Mouse (Mus musculus): ENCODE data around the gene Fbxl17.

Fbxl17 gene

GRCm38 (mm10) chr17:63207714-63208113, 292.1 kb downstream of the Fbxl17 start:
- DNase-seq = no peak

- DNase-seq = no peak
Measured at GRCm38 (mm10) chr17:63205316-63205715, 294.5 kb downstream of the Fbxl17 start.

GRCm38 (mm10) chr17:63203582-63204190, 296.1 kb downstream of the Fbxl17 start:
- no peak for DNase-seq

- DNase-seq = no peak
Measured at GRCm38 (mm10) chr17:63198703-63199102, 301.1 kb downstream of the Fbxl17 start.

- no peak for DNase-seq
Measured at GRCm38 (mm10) chr17:63195496-63195895, 304.3 kb downstream of the Fbxl17 start.

GRCm38 (mm10) chr17:63193196-63193595, 306.6 kb downstream of the Fbxl17 start:
- DNase-seq = no peak

- no peak for DNase-seq
Measured at GRCm38 (mm10) chr17:63191345-63191744, 308.5 kb downstream of the Fbxl17 start.

GRCm38 (mm10) chr17:63189274-63189673, 310.5 kb downstream of the Fbxl17 start:
- DNase-seq = no peak

GRCm38 (mm10) chr17:63185531-63185930, 314.3 kb downstream of the Fbxl17 start:
- no peak for DNase-seq

GRCm38 (mm10) chr17:63184844-63185504, 314.8 kb downstream of the Fbxl17 start:
- no peak for DNase-seq

- DNase-seq = no peak
Measured at GRCm38 (mm10) chr17:63183431-63183830, 316.4 kb downstream of the Fbxl17 start.

GRCm38 (mm10) chr17:63181661-63182060, 318.2 kb downstream of the Fbxl17 start:
- no peak for DNase-seq

GRCm38 (mm10) chr17:63180042-63180441, 319.8 kb downstream of the Fbxl17 start:
- DNase-seq = no peak

- DNase-seq = no peak
Measured at GRCm38 (mm10) chr17:63178331-63178730, 321.5 kb downstream of the Fbxl17 start.

GRCm38 (mm10) chr17:63176411-63176810, 323.4 kb downstream of the Fbxl17 start:
- DNase-seq = no peak

GRCm38 (mm10) chr17:63172697-63173096, 327.1 kb downstream of the Fbxl17 start:
- DNase-seq = no peak

GRCm38 (mm10) chr17:63171890-63172491, 327.8 kb downstream of the Fbxl17 start:
- no peak for DNase-seq

GRCm38 (mm10) chr17:63171264-63171663, 328.6 kb downstream of the Fbxl17 start:
- DNase-seq = no peak

- no peak for DNase-seq
Measured at GRCm38 (mm10) chr17:63168019-63168788, 331.6 kb downstream of the Fbxl17 start.

GRCm38 (mm10) chr17:63167248-63167647, 332.6 kb downstream of the Fbxl17 start:
- DNase-seq = no peak

GRCm38 (mm10) chr17:63166692-63167091, 333.1 kb downstream of the Fbxl17 start:
- DNase-seq = no peak

GRCm38 (mm10) chr17:63165847-63166246, 334.0 kb downstream of the Fbxl17 start:
- no peak for DNase-seq

- no peak for DNase-seq
Measured at GRCm38 (mm10) chr17:63164289-63164688, 335.5 kb downstream of the Fbxl17 start.

GRCm38 (mm10) chr17:63161953-63162352, 337.9 kb downstream of the Fbxl17 start:
- no peak for DNase-seq
